Mouse (Mus musculus) C2C12 (cell line): ENCODE results near the gene Slc16a8.

Source experiments
- CTCF ChIP-seq: IDR thresholded peaks from one replicate; pipeline ENCODE4 v1.5.1; 2011; ENCODE audit not compliant: control insufficient read depth, insufficient read depth, insufficient read length
- MAX ChIP-seq: IDR thresholded peaks from one replicate; pipeline ENCODE4 v1.6.1; 2011; ENCODE audit warnings: mild to moderate bottlenecking, control low read depth
- USF1 ChIP-seq: IDR thresholded peaks from one replicate; pipeline ENCODE4 v1.6.1; 2011; ENCODE audit warnings: low read depth, mild to moderate bottlenecking, control low read depth, moderate library complexity

- no peak for TF ChIP-seq MAX
- TF ChIP-seq CTCF = no peak
- TF ChIP-seq USF1 = no peak
These were observed 28.8 kb upstream of the Slc16a8 start for GRCm38 (mm10) chr15:79283371-79283770.
